Mouse (Mus musculus) cerebellum, adult (tissue): Measurements from ENCODE around the gene Mreg.
A peak's percentile ranks its signal among the peaks of the same experiment; 100 is the strongest.

Experiments
- ATAC-seq: cut with Nextera tagmentation; 2 replicates; pipeline ENCODE4 v1.9.2; 2017; ENCODE audit warnings: mild to moderate bottlenecking, moderate library complexity, mixed read lengths; ENCODE audit not compliant: insufficient number of reproducible peaks, low FRiP score, low TSS enrichment

Gene Mreg

DNA sequence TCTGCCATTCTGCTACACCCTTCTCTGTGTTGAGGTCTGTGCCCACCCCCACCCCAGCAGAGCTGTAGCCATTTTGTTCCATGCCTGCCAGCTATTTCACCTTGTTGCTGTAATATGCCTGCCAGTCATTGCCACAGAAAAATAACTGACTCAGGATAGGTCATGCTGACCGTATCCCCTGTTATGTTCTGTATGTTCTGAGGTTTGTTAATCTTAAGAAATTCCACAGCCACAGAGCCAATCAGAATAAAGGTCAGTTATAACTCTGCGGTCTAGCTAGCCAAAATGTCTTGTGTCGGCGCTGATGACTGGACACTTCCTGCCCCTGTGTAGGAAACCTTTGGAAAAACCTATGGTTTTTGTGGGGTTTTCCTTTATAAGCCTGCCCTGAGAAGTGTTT is 67.7 kb downstream of the Mreg start:
- ATAC-seq: no peak

DNA sequence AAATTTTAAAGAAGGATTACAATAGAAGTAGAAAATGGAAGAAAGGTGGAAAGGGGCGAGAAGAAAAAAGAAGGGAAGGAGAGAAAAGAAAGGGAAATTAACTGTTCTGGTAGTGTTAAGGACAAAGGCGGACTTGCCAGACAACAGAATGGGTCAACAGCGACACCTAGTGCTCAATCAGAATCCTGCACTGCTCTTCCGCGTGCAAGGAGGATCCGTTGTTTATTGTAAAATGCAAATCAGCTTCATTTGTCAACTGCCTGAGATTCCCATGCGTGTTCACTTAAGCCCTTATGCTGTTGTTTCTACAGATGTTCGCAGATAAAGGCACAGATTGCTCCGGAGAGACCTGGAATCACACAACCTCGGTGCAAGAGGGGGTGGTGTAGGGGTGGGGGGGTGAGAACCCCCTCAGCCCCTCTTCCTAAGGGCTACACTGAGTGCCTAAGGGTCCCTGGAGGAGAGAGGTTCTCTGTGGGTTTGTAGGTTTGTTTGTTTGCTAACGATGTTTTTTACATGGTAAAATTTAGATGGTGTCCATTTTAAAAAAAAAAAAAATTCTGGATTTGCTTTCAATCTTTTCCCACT is 70.1 kb downstream of the Mreg start:
- ATAC-seq: 0 out of 2 replicates have a peak, but pooled peaks have one; percentile 52

DNA sequence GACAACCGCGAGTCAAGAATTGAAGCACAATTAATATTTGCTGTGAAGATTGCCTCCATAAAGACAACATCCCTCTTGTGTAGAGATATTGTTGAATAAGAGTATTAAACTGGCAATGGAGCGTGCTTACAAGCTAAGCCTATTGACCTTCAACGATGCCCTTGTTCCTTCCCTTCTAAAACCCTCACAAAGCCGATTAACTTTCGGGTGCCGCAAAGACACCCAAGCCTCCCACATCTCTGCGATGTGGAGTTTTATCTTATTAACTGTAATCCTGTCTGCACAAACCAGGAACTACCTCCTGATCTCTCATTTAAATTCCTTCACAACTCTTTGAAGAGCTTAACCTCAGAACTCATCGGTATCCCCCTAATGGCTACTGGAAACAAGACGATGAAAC is 76.0 kb downstream of the Mreg start:
- no peak for ATAC-seq

DNA sequence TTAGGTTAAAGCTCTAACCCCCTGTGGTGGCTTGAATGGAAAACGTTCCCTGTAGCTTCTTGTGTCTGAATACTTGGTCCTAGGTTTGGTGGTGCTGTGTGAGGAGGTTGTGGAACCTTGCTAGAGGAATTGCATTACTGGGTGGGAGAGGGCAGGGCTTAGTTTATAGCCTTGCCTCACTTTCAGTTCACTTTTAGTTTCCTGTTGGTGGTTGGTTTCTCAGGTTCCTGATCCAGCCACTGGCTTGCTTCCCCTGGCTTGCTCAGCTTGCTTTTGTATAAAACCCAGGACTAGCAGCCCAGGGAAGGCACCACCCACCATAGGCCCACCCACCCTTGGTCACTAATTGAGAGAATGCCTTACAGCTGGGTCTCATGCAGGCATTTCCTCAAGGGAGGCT is 77.6 kb downstream of the Mreg start:
- ATAC-seq: no peak

DNA sequence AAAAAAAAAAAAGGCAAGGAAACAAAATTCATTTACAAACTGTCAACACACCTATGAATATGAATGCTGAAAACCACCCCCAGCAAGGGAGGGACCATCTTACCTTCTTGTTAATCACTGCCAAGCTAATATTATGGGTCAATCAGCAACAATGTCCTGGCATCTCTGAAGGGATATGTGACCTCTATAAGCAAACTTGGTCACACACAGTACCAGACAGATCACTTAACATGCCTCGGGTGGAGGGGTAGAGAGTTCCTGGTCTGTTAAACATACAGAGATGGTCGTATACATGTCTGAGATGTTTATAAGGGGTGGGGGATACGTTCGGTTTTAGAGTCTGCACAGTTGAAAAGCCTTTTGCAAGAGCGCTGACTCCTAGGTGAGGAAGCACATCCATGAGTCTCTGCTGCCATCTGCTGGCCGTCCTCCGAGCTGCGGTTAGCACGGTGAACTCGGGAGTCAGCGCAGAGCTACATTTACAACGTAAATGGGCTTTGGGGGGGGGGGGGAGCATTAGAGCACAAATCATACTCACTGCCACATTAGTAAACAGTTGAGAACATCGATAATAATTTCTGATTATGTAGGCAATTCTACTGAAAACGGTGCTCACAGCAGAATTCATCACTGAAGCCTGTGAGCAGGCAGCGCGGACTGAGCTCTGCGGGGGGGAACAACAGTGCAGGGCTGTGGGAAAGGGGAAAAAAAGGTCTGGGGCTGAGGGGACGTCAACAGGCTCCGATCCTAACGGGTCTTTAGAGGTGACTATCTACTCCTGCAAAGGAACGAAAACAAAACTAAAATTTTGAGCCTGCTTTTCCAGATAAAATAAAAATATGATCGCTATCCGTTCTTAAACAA is 88.4 kb downstream of the Mreg start:
- ATAC-seq: peak; percentile 88

DNA sequence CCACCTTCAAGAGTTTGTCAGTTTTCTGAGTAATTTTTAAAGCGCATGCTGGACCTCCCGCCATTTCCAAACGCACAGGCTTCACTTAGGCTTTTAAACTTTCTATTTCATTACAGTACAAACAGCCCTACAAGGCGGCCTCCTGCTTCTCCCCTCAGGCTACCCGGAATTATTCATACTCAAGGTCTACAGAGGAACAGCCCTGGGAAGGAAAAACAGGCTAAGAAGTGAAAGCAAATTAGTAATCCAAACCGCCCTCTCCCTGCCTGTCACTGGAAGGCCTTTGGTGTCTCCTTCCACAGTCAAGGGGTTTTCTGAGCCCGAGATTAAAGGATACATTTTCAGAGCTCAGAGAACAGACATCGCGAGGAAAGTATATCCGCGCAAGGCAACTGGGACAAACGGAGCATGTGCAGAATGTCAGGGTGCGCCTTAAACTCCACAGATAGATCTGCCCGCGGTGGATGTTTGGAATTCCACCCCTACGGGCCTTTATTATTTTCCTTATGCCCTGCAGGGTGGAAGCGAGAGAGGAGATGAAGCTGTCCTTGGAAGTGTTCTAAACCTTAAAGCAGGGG is 90.4 kb downstream of the Mreg start:
- no peak for ATAC-seq

DNA sequence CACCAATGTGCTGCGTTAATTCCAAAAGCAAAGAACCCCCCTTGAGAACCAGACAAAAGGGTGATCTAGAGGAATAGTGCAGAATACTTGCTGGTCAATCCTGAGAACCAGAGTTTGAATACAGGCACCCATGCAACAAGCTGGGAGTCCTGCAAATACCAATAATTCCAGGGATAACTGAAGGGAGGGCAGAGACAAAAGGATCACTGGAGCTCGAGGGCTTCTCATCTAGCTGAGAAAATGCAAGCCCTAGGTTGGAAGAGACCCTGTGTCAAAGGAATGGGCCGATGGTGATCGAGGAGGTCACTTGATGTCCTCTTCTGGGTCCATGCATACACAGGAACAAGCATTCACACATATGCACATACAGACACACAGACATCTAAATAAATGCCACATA is 92.1 kb downstream of the Mreg start:
- no peak for ATAC-seq

DNA sequence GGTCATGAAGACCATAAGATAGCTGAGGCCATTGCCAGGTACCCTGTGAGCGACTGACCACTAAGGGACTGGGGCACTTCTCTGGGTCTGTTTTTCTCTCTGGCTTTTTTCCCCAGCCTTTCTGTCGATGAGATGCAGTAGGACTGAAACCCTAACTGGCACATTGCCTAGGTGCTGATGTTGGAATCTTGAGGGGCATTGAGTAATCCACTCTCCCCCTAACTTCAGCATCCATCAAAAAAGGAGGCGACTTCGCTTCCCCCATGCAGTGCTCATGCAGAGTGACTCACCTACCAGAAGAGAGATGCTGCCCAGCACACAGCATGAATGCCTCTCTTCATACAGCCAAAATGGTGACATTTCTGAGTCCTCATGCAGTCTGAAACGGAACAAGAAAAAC is 97.9 kb downstream of the Mreg start:
- ATAC-seq: no peak
